Mouse (Mus musculus): ENCODE results near the gene Ptger3. TPM values are rescaled to one million over a fixed set of nuclear protein-coding genes. Genes with fewer than 3 reads are reported as not detected.

The Ptger3 gene
- polyA plus RNA-seq, 1 experiment = 0.01 TPM

DNA sequence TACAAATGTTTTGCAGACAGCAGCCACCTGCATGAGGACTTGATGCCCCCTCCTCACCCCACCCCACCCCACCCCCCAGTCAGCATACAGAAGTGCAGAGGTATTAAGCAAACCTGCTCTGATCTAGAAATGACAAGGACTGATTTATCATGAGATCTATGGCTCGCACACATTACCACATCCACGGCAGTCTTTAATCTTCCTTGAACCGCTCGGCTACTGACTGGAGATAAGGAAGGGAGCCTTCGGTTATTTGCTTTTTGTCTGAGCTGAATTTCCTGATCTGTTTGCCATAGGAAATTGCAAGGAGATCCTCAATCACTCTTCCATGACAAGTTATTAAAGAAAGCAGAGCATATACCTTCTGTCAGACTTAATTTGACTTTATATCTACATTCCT is 64.0 kb downstream of the Ptger3 start:
- TF ChIP-seq MAX (IDR thresholded peaks at IDR 0.05) (no peak), MYOD1 (IDR thresholded peaks at IDR 0.05; ENCODE audit: control insufficient read depth, insufficient read length, low read depth) (no peak), MYOG (IDR thresholded peaks at IDR 0.05; ENCODE audit: control insufficient read depth, extremely low read depth, insufficient read length) (no peak), CTCF (IDR thresholded peaks at IDR 0.05; ENCODE audit: control insufficient read depth, insufficient read depth, insufficient read length) (no peak), USF1 (IDR thresholded peaks at IDR 0.05; ENCODE audit: low read depth) (no peak), FOSL1 (IDR thresholded peaks at IDR 0.05; ENCODE audit: insufficient read depth, low read length, poor library complexity, severe bottlenecking) (no peak), CEBPB (IDR thresholded peaks at IDR 0.05; ENCODE audit: low read depth) (no peak)
- Histone ChIP-seq H3K4me3 (ENCODE audit: insufficient read depth, poor library complexity, severe bottlenecking) (no peak overlapping the region), H3K27me3 (ENCODE audit: control insufficient read depth, insufficient read depth, insufficient read length) (no peaks in the 10 kb centered on the region), H3K36me3 (ENCODE audit: control insufficient read depth, insufficient read depth) (no peaks in the 10 kb centered on the region), H3K79me2 (ENCODE audit: control insufficient read depth, insufficient read depth) (no peaks in the 10 kb centered on the region), H3K79me3 (ENCODE audit: low read depth) (no peaks in the 10 kb centered on the region), H3ac (ENCODE audit: control insufficient read depth, insufficient read length, low read depth) (no peak overlapping the region)

DNA sequence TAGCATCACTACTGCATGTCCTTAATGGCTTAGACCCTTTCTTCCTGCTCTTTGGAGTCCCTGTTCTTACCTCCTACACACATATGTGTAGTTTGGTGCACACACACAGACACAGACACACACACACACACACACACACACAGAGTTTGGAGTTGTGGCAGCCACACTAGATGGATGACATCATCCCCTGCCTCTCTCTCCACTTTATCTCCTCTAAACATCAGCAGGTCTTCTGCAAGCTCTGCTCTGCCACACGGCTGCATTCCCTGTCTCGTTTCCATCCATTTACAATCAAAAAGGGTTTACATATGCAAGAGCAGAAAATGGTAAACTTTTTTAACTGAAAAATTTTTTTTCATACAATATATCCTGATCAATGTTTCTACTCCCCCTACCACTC is 64.7 kb downstream of the Ptger3 start:
- Histone ChIP-seq H3K4me3 (ENCODE audit: insufficient read depth, poor library complexity, severe bottlenecking) (no peak overlapping the region), H3ac (ENCODE audit: control insufficient read depth, insufficient read length, low read depth) (no peak overlapping the region), H3K79me3 (ENCODE audit: low read depth) (no peaks in the 10 kb centered on the region), H3K27me3 (ENCODE audit: control insufficient read depth, insufficient read depth, insufficient read length) (no peaks in the 10 kb centered on the region), H3K36me3 (ENCODE audit: control insufficient read depth, insufficient read depth) (no peaks in the 10 kb centered on the region), H3K79me2 (ENCODE audit: control insufficient read depth, insufficient read depth) (no peaks in the 10 kb centered on the region)
- no peak for TF ChIP-seq MAX (IDR thresholded peaks at IDR 0.05)
- no peak for TF ChIP-seq CTCF (IDR thresholded peaks at IDR 0.05; ENCODE audit: control insufficient read depth, insufficient read depth, insufficient read length)

DNA sequence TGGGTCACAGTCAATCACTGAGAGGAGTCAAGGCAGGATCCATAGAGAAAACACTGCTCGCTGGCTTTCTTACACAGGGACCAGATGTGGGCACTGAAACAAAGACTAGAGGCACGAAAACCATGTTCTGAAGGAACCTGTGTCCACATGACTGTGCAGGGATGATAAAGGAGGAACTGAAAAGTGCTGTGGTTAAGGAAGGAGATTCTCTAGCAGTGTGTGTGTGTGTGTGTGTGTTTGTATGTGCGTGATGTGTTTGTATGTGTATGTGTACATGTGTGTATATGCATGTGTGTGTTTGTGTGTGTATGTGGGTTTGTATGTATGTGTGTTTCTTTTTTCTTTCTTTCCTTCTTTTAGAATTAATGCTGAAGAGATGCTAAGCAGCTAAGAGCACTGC is 67.7 kb downstream of the Ptger3 start:
- TF ChIP-seq CEBPB (IDR thresholded peaks at IDR 0.05; ENCODE audit: low read depth) = no peak
- no peak for TF ChIP-seq MYOD1 (IDR thresholded peaks at IDR 0.05; ENCODE audit: control insufficient read depth, insufficient read length, low read depth)
- no peak for TF ChIP-seq MYOG (IDR thresholded peaks at IDR 0.05; ENCODE audit: control insufficient read depth, extremely low read depth, insufficient read length)
- Histone ChIP-seq H3K27me3 (ENCODE audit: control insufficient read depth, insufficient read depth, insufficient read length) (no peaks in the 10 kb centered on the region), H3ac (ENCODE audit: control insufficient read depth, insufficient read length, low read depth) (no peak overlapping the region), H3K4me3 (ENCODE audit: insufficient read depth, poor library complexity, severe bottlenecking) (no peak overlapping the region), H3K36me3 (ENCODE audit: control insufficient read depth, insufficient read depth) (no peaks in the 10 kb centered on the region), H3K79me2 (ENCODE audit: control insufficient read depth, insufficient read depth) (no peaks in the 10 kb centered on the region), H3K79me3 (ENCODE audit: low read depth) (no peaks in the 10 kb centered on the region)

GRCm38 (mm10) chr3:157635713-157636112 is 69.0 kb downstream of the Ptger3 start:
- Histone ChIP-seq H3K36me3 (ENCODE audit: control insufficient read depth, insufficient read depth) (no peaks in the 10 kb centered on the region), H3K79me3 (ENCODE audit: low read depth) (no peaks in the 10 kb centered on the region), H3ac (ENCODE audit: control insufficient read depth, insufficient read length, low read depth) (no peak overlapping the region), H3K4me3 (ENCODE audit: insufficient read depth, poor library complexity, severe bottlenecking) (no peak overlapping the region), H3K27me3 (ENCODE audit: control insufficient read depth, insufficient read depth, insufficient read length) (no peaks in the 10 kb centered on the region), H3K79me2 (ENCODE audit: control insufficient read depth, insufficient read depth) (no peaks in the 10 kb centered on the region)
- no peak for TF ChIP-seq MYOG (IDR thresholded peaks at IDR 0.05; ENCODE audit: control insufficient read depth, extremely low read depth, insufficient read length)
- TF ChIP-seq MYOD1 (IDR thresholded peaks at IDR 0.05; ENCODE audit: control insufficient read depth, insufficient read length, low read depth) = no peak
- no peak for TF ChIP-seq USF1 (IDR thresholded peaks at IDR 0.05; ENCODE audit: low read depth)
- TF ChIP-seq CTCF (IDR thresholded peaks at IDR 0.05; ENCODE audit: control insufficient read depth, insufficient read depth, insufficient read length) = no peak
- no peak for TF ChIP-seq FOSL1 (IDR thresholded peaks at IDR 0.05; ENCODE audit: insufficient read depth, low read length, poor library complexity, severe bottlenecking)
- no peak for TF ChIP-seq CEBPB (IDR thresholded peaks at IDR 0.05; ENCODE audit: low read depth)
- TF ChIP-seq MAX (IDR thresholded peaks at IDR 0.05) = no peak

- no peak for TF ChIP-seq USF1 (IDR thresholded peaks at IDR 0.05; ENCODE audit: low read depth)
- no peak for TF ChIP-seq CEBPB (IDR thresholded peaks at IDR 0.05; ENCODE audit: low read depth)
- TF ChIP-seq CTCF (IDR thresholded peaks at IDR 0.05; ENCODE audit: control insufficient read depth, insufficient read depth, insufficient read length) = no peak
- H3ac ChIP-seq (ENCODE audit: control insufficient read depth, insufficient read length, low read depth) = no peak overlapping the region
Measured at GRCm38 (mm10) chr3:157636887-157637286, 70.2 kb downstream of the Ptger3 start.

DNA sequence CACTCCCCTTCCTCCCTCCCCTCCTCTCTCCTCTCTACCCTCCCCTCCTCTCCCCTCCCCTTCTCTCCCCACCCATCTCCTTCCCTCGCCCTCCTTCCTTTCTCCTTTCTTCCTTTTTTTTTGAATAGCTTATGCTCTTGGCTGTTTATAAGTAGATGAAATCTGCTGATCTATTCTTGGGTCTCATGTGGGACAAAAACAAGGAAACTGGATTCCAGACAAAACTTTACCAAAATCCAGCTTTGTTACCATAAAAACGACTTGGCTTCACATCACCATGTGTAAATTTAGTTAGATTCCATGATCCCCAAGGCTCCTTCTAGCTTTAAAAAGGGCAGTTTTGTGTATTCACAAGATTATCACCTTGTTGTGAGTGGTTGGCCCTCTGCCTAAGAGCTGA is 70.6 kb downstream of the Ptger3 start:
- Histone ChIP-seq H3K4me3 (ENCODE audit: insufficient read depth, poor library complexity, severe bottlenecking) (no peak overlapping the region), H3ac (ENCODE audit: control insufficient read depth, insufficient read length, low read depth) (no peak overlapping the region), H3K36me3 (ENCODE audit: control insufficient read depth, insufficient read depth) (no peaks in the 10 kb centered on the region), H3K79me3 (ENCODE audit: low read depth) (no peaks in the 10 kb centered on the region), H3K79me2 (ENCODE audit: control insufficient read depth, insufficient read depth) (no peaks in the 10 kb centered on the region), H3K27me3 (ENCODE audit: control insufficient read depth, insufficient read depth, insufficient read length) (no peaks in the 10 kb centered on the region)
- no peak for TF ChIP-seq USF1 (IDR thresholded peaks at IDR 0.05; ENCODE audit: low read depth)
- TF ChIP-seq CEBPB (IDR thresholded peaks at IDR 0.05; ENCODE audit: low read depth) = no peak
- no peak for TF ChIP-seq CTCF (IDR thresholded peaks at IDR 0.05; ENCODE audit: control insufficient read depth, insufficient read depth, insufficient read length)
- TF ChIP-seq MAX (IDR thresholded peaks at IDR 0.05) = no peak
- TF ChIP-seq MYOD1 (IDR thresholded peaks at IDR 0.05; ENCODE audit: control insufficient read depth, insufficient read length, low read depth) = no peak
- TF ChIP-seq MYOG (IDR thresholded peaks at IDR 0.05; ENCODE audit: control insufficient read depth, extremely low read depth, insufficient read length) = no peak
- no peak for TF ChIP-seq FOSL1 (IDR thresholded peaks at IDR 0.05; ENCODE audit: insufficient read depth, low read length, poor library complexity, severe bottlenecking)

More at GRCm38 (mm10) chr3:157636887-157637286, 70.2 kb downstream of the Ptger3 start:
- no peak overlapping the region for H3K4me3 ChIP-seq (ENCODE audit: insufficient read depth, poor library complexity, severe bottlenecking)
- H3K79me2 ChIP-seq (ENCODE audit: control insufficient read depth, insufficient read depth) = no peaks in the 10 kb centered on the region
- no peaks in the 10 kb centered on the region for H3K36me3 ChIP-seq (ENCODE audit: control insufficient read depth, insufficient read depth)
- no peaks in the 10 kb centered on the region for H3K79me3 ChIP-seq (ENCODE audit: low read depth)
- H3K27me3 ChIP-seq (ENCODE audit: control insufficient read depth, insufficient read depth, insufficient read length) = no peaks in the 10 kb centered on the region

All from C2C12 (cell line).